Mouse (Mus musculus) midbrain, embryonic 12.5 days (tissue): Measurements from ENCODE around the gene Pygb. TPM values are rescaled to one million over a fixed set of nuclear protein-coding genes. Genes with fewer than 3 reads are reported as not detected.

Experiments used
- polyA plus RNA-seq: library from polyadenylated mRNA; unstranded; fragments of >200 nt; fragmentation: Nextera tagmentation; extraction: Ambion mirVana; gene quantifications from 2 replicates; pipeline ENCODE4 v1.2.1, GENCODE M21; 2016

Gene Pygb
- polyA plus RNA-seq, 1 experiment from 2014 or later, result 80.1 TPM

Other genes with a start within 250 kb of the Pygb start
- not detected in 2 replicates for gene Cst7, start 216.3 kb upstream of the Pygb start, polyA plus RNA-seq
- gene Apmap, start 178.2 kb upstream of the Pygb start, polyA plus RNA-seq, result 37.1 and 38.4 TPM in 2 replicates
- gene Acss1, start 118.2 kb upstream of the Pygb start, polyA plus RNA-seq, result 25.1 and 26.8 TPM in 2 replicates
- 0.09 and 0.13 TPM in 2 replicates for gene Vsx1, start 97.4 kb upstream of the Pygb start, polyA plus RNA-seq
- gene Entpd6, start 37.7 kb upstream of the Pygb start, polyA plus RNA-seq, result 30.4 and 32.0 TPM in 2 replicates
- gene Abhd12, start 118.0 kb downstream of the Pygb start, polyA plus RNA-seq, result 59.5 and 65.5 TPM in 2 replicates
- 50.4 and 54.5 TPM in 2 replicates for gene Gins1, start 118.7 kb downstream of the Pygb start, polyA plus RNA-seq